Mouse (Mus musculus) forebrain, embryonic 11.5 days (tissue): Measurements from ENCODE around the gene Ap1m2. TPM values are rescaled to one million over a fixed set of nuclear protein-coding genes. Genes with fewer than 3 reads are reported as not detected.
"Not testable (repeated sequence)": the region's sequence is repeated elsewhere in the genome, so short reads cannot be mapped to it uniquely, and the experiment has no call there.

ENCODE experiments used
- ATAC-seq: fragments of 200-750 bp; cut with Nextera tagmentation; replicated peaks from 2 replicates; pipeline ENCODE4 v1.8.0; 2017; ENCODE audit warnings: moderate TSS enrichment; ENCODE audit not compliant: low FRiP score
- DNase-seq: peaks from one replicate; pipeline ENCODE4 v3.0.0-alpha.2; 2017; ENCODE audit warnings: low spot score
- H3K27ac ChIP-seq: fragments of 300-500 bp; sonication (generic); 2 replicates; pipeline ENCODE4 v1.5.1; 2014; ENCODE audit warnings: low read depth, low read length
- H3K27me3 ChIP-seq: fragments of 300-500 bp; sonication (generic); 2 replicates; pipeline ENCODE4 v1.6.1; 2014; ENCODE audit warnings: mild to moderate bottlenecking, low read length, mixed read lengths; ENCODE audit not compliant: control insufficient read depth, insufficient read depth
- H3K36me3 ChIP-seq: fragments of 300-500 bp; sonication (generic); 2 replicates; pipeline ENCODE4 v1.6.1; 2014; ENCODE audit warnings: mild to moderate bottlenecking, low read length, moderate library complexity, mixed read lengths; ENCODE audit not compliant: control insufficient read depth, insufficient read depth
- H3K4me1 ChIP-seq: fragments of 300-500 bp; sonication (generic); replicated peaks from 2 replicates; pipeline ENCODE4 v1.6.1; 2014; ENCODE audit warnings: low read length, mixed read lengths; ENCODE audit not compliant: control insufficient read depth, insufficient read depth
- H3K4me2 ChIP-seq: fragments of 300-500 bp; sonication (generic); 2 replicates; pipeline ENCODE4 v1.6.1; 2014; ENCODE audit warnings: low read depth, mild to moderate bottlenecking, low read length, moderate library complexity, mixed read lengths; ENCODE audit not compliant: severe bottlenecking
- H3K4me3 ChIP-seq: fragments of 300-500 bp; sonication (generic); 2 replicates; pipeline ENCODE4 v1.5.1; 2014; ENCODE audit warnings: low read depth, low read length
- H3K9ac ChIP-seq: fragments of 300-500 bp; sonication (generic); 2 replicates; pipeline ENCODE4 v1.6.1; 2014; ENCODE audit warnings: low read length
- H3K9me3 ChIP-seq: fragments of 300-500 bp; sonication (generic); 2 replicates; pipeline ENCODE4 v1.6.1; 2016; ENCODE audit warnings: low read length, mixed read lengths; ENCODE audit not compliant: control insufficient read depth
- WGBS: fragments of 180-500 bp; shearing (Covaris S2); extraction: QIAGEN DNeasy Blood & Tissue Kit; methylation state at CpG from one replicate; pipeline ENCODE4 v1.1.7; 2014; 5-methylcytosine and 5-hydroxymethylcytosine counted together
- polyA plus RNA-seq: library from polyadenylated mRNA; unstranded; fragments of >200 nt; fragmentation: Nextera tagmentation; extraction: Ambion mirVana; gene quantifications from 2 replicates; pipeline ENCODE4 v1.2.1, GENCODE M21; 2014

The Ap1m2 gene
- polyA plus RNA-seq, 1 experiment from 2014 or later = 2.6 TPM

DNA sequence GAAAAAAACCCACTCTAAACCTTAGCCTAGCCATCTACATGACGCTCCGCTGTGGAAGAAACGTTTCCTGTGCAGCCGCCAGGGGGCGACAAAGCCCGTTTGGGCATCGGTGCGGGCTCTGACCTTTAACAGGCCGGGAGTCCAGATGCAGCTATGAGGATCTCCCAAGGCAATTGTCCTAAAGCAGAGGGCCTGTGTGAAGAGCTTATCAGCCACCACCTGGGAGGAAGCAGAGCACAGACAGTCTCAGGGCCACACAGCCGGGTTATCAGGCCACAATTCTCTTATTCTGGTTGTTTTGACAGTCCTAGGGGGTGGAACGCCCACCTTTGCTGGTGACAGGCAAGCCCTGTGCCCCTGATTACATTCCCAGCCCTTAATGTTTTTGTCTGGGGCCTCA lies 1.3 kb upstream of the Ap1m2 start:
- ATAC-seq (peak; percentile 72; the same call in 1 of the 2 replicates), DNase-seq (peak; percentile 93)
- H3K9ac ChIP-seq = no peak overlapping the region
- H3K4me2 ChIP-seq = no peak overlapping the region
- 7% methylated on average over 11 of the region's 11 CpGs for WGBS
- no peak overlapping the region for H3K27ac ChIP-seq
- no peaks in the 10 kb centered on the region for H3K36me3 ChIP-seq
- H3K27me3 ChIP-seq = peaks cover 11% of the 10 kb centered on the region
- no peak overlapping the region for H3K4me3 ChIP-seq
- H3K4me1 ChIP-seq = no peaks in the 10 kb centered on the region
- H3K9me3 ChIP-seq = no peaks in the 10 kb centered on the region; the same call in 1 of the 2 replicates

DNA sequence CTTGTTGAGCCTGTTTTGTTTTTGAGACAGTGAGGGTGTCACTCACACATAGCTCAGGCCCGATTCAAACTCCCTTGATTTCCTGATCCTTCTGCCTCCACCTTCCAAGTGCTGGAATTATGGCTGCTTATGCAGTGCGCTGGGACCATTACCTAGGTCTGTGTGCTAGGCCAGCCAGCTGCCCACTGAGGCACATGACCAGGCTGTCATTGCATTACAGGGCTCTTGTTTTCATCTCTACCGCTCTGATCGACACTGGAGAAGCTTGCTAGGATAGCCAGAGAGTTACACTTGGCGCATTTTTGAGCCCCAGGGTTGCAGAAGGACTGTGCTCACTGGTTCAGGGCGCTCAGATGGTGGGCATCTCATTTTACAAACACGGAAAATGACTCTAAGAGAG lies 442 bp downstream of the Ap1m2 start:
- Histone ChIP-seq H3K4me3 (no peak overlapping the region), H3K36me3 (no peaks in the 10 kb centered on the region), H3K4me2 (no peak overlapping the region), H3K27ac (no peak overlapping the region), H3K9me3 (no peaks in the 10 kb centered on the region; the same call in 1 of the 2 replicates), H3K27me3 (peaks cover 11% of the 10 kb centered on the region), H3K9ac (no peak overlapping the region), H3K4me1 (no peaks in the 10 kb centered on the region)
- WGBS = 23% methylated on average over 7 of the region's 7 CpGs
- ATAC-seq (no peak), DNase-seq (no peak)

DNA sequence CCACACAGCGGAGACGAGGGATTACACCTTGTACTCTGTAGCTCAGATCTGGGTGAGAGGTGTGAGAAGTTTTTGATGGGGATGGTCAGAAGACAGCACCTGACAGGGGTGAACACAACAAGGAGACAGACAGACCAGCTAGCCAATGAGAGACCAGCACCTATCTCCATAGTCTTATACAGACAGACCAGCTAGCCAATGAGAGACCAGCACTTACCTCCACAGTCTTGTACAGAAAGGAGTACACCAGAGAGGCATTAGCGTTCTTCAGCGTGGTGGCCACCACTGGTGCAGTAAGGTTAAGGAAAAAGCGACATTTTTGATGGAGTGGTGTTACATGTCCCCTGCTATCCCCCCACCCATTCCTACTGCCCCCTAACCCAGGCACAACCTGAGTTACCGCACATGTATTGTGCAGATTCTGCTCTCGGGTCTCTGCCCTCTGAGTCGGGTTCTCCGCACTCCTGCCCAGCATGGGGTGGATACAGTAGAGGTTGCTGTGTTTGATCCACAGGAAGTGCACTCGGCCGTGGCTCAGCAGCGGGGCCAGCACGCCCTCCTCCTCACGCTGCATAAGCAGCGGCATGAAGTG lies 2.9 kb downstream of the Ap1m2 start:
- no peaks in the 10 kb centered on the region; the same call in 1 of the 2 replicates for H3K9me3 ChIP-seq
- H3K4me1 ChIP-seq = no peaks in the 10 kb centered on the region
- H3K27ac ChIP-seq = no peak overlapping the region
- no peak overlapping the region for H3K4me3 ChIP-seq
- H3K27me3 ChIP-seq = peaks cover 11% of the 10 kb centered on the region
- H3K4me2 ChIP-seq = no peak overlapping the region
- H3K9ac ChIP-seq = no peak overlapping the region
- ATAC-seq (no peak), DNase-seq (no peak)
- WGBS = 78% methylated on average over 15 of the region's 15 CpGs
- H3K36me3 ChIP-seq = no peaks in the 10 kb centered on the region

DNA sequence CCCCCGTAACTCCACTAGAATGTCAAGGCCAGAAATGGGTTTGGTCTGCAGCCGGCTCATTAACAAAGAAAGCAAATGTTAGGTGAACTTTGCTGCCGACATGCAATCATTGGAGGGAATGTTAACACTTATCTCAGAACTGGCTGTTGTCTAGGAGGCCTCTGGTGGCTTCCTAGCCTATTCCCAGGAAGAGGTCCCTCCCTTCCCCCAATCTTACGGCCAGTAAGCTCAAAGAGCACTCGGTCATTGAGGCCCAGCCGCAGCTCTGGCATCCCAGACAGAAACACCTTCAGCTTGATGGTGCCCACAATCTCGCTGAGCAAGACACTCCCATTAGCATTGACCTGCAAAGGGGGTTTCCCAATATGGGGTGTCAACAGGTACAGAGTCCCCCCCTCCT lies 7.1 kb downstream of the Ap1m2 start:
- Histone ChIP-seq H3K27ac (no peak overlapping the region), H3K4me2 (no peak overlapping the region), H3K9ac (no peak overlapping the region), H3K9me3 (no peaks in the 10 kb centered on the region), H3K27me3 (no peaks in the 10 kb centered on the region), H3K4me3 (no peak overlapping the region), H3K36me3 (no peaks in the 10 kb centered on the region), H3K4me1 (no peaks in the 10 kb centered on the region)
- ATAC-seq = no peak
- WGBS = 90% methylated on average over 7 of the region's 7 CpGs
- no peak for DNase-seq

DNA sequence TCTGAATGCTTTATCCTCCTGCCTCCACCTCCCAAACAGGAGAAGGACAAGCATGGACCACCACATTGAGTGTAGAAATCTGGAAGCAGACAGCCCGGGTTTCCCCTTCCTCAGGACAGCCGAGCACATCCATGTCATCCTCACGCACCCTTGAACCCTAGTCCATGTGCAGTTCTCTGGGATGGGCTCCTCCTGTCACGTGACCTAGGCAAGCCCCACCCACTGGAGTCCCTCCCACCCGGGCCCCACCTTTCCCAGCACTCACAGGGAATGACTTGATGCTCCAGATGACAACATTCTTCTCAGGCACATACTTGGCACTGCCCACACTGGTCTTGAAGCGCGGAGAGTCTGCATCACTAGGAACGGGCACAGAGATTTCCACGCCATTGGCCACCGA lies 13.1 kb downstream of the Ap1m2 start:
- ATAC-seq (no peak), DNase-seq (no peak)
- H3K4me1 ChIP-seq = no peaks in the 10 kb centered on the region
- no peak overlapping the region for H3K27ac ChIP-seq
- WGBS = 87% methylated on average over 10 of the region's 10 CpGs
- no peak overlapping the region for H3K4me2 ChIP-seq
- H3K36me3 ChIP-seq = no peaks in the 10 kb centered on the region
- H3K27me3 ChIP-seq = no peaks in the 10 kb centered on the region
- no peaks in the 10 kb centered on the region for H3K9me3 ChIP-seq
- no peak overlapping the region for H3K4me3 ChIP-seq
- H3K9ac ChIP-seq = no peak overlapping the region

DNA sequence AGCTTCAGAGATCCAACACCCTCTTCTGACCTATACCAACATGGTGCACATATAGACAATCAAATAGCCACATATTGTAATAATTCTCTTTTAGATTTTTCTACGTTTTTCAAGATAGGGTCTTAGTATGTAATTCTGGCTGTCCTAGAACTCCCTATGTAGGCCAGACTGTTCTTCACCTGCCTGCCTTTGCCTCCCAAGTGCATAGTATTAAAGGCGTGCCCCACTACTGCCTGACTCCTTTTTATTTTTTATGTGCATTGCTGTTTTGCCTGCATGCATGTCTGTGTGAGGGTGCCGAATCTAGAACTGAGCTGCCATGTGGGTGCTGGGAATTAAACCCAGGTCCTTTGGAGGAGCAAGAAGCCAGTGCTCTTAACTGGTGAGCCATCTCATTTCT lies 19.9 kb downstream of the Ap1m2 start:
- no peaks in the 10 kb centered on the region for H3K27me3 ChIP-seq
- DNase-seq = no peak
- no peak overlapping the region; the same call in 1 of the 2 replicates for H3K9ac ChIP-seq
- H3K9me3 ChIP-seq = no peaks in the 10 kb centered on the region
- ATAC-seq = no peak
- H3K27ac ChIP-seq = peak overlapping the region; percentile 6; the same call in 1 of the 2 replicates
- peaks cover 3% of the 10 kb centered on the region; the same call in 1 of the 2 replicates for H3K4me1 ChIP-seq
- H3K4me2 ChIP-seq = peak overlapping the region; percentile 50; the same call in 1 of the 2 replicates
- H3K36me3 ChIP-seq = no peaks in the 10 kb centered on the region
- H3K4me3 ChIP-seq = no peak overlapping the region
- WGBS = 94% methylated on average over 3 of the region's 3 CpGs

DNA sequence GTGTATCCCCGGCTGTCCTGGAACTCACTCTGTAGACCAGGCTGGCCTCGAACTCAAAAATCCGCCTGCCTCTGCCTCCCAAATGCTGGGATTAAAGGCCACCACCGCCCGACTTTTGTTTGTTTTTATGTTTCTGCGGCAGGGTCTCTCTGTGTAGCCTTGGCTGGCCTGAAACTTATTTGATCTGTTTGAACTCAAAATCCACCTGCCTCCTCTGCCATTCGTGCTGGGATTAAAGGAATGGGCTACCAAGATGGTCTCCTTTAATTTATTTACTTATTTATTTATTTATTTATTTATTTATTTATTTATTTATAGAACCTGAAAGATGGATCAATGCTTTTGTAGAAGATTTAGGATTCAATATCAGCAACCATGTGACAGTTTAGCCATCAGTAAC lies 20.3 kb downstream of the Ap1m2 start:
- not testable (repeated sequence) for DNase-seq, H3K4me1 ChIP-seq, H3K27me3 ChIP-seq, ATAC-seq, H3K9me3 ChIP-seq, H3K36me3 ChIP-seq
- Histone ChIP-seq H3K9ac (peak overlapping the region; percentile 59), H3K4me2 (peak overlapping the region; percentile 50), H3K27ac (peak overlapping the region; percentile 91), H3K4me3 (peak overlapping the region; percentile 77)
- 22% methylated on average over 7 of the region's 7 CpGs for WGBS

DNA sequence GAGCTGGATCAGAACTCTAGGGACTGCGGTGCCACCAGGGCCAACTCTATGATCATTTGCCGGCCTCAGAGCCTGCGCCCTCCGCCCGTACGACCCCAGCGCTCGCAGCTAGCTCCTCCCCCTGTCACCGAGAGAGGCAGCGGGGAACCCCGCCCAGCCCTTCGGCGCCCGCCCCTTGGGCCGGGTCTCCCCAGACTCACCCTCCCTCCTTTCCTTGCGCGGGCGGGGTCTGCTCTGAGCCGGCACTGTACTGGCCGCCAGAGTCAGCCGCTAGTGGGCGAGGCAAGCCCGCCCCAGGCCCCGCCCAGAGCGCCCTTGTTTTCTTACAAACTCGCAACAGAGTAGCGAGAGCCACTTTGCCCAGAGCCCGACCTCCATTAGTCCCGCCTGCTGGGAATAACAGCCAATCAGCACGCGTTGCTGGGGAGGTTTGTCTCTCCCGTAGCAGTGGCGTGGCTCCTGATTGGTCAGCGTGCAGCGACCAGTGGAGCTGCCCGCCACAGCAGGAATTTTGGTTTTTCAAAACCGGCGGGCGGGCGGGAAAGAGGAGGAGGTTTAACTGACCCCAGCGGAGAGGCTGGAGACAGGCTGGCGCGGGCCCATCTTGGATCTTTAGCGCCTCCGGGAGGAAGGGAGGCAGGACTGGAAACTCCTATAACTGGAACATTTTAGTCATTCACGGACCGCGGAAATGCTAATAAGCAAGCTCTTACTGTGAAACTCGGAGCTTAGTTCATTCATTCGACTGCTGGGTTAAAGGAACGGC lies 20.9 kb downstream of the Ap1m2 start, which contains the start of gene Cdkn2d:
TSS of gene Cdkn2d (minus strand) at position 386 of the 766 bp plus-strand sequence.
- WGBS = under 1% methylated on average over 51 of the region's 51 CpGs
- peak within 1 kb of the TSS; percentile 91 for H3K27ac ChIP-seq
- ATAC-seq = peak; percentile 96

More for the DNA sequence above, 20.9 kb downstream of the Ap1m2 start, which contains the start of gene Cdkn2d:
- Histone ChIP-seq H3K4me2 (peak within 1 kb of the TSS; percentile 78), H3K9me3 (no peaks in the 10 kb centered on the region), H3K27me3 (no peaks in the 10 kb centered on the region), H3K4me1 (peaks cover 8% of the 10 kb centered on the region), H3K36me3 (no peaks in the 10 kb centered on the region), H3K9ac (peak within 1 kb of the TSS; percentile 79), H3K4me3 (peak within 1 kb of the TSS; percentile 77)
- DNase-seq = peak; percentile 100
